Mouse (Mus musculus) olfactory bulb, adult 2 months (tissue): Measurements from ENCODE around the gene P4hb.

ENCODE experiments used
- CTCF ChIP-seq: fragments of 200-500 bp; IDR thresholded peaks from 2 replicates; pipeline ENCODE4 v1.5.1; 2012; ENCODE audit warnings: low read depth, mild to moderate bottlenecking, low read length, moderate library complexity; ENCODE audit not compliant: insufficient read depth
- POLR2A ChIP-seq: fragments of 200-500 bp; IDR thresholded peaks from 2 replicates; pipeline ENCODE4 v1.6.1; 2012; ENCODE audit warnings: mild to moderate bottlenecking, low read depth, low read length, moderate library complexity; ENCODE audit not compliant: insufficient read depth

DNA sequence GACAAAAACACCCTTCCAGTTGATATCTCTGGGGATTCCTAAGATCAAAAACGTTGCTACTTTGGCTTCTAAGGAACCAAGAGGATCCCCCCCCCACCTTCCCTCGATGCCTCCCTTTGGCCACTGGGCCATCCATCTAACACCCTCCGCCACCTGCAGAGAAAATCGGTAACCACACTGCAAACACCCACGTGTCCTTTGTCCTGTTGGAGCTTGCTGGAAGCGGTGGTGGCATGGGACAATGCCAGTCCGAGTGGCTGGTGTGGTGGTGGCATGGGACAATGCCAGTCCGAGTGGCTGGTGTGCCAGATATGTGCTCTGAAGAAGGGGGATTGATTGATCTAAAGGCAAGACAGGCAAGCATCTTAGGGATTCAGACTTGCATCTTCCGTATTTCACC is 41.4 kb downstream of the P4hb start:
- TF ChIP-seq CTCF (no peak), POLR2A (no peak)
